Mouse (Mus musculus): ENCODE data around the gene Sdf2l1.

DNA sequence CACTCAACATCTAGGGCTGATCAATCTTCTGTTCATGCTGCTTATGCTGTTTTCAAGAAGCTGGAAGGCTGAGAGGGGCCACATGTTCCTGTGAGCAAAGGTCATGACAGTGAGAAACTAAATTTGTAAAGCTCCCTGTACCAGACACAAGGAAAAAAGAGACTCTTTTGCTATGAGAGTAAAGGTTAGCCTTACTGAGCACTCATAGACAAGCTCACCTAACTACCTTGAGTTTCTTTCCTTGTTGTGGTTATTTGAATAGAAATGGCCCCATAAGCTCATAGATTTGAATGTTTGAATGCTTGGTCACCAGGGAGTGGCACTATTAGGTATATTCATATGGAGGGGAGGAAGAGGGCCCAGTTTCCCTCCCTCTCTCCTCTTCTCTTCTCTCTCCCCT is 35.0 kb upstream of the Sdf2l1 start:
- TF ChIP-seq POLR2A (IDR thresholded peaks at IDR 0.05; ENCODE audit: borderline replicate concordance, control insufficient read depth, low read depth, low read length), result no peak
- no peak for TF ChIP-seq CTCF (IDR thresholded peaks at IDR 0.05; ENCODE audit: control insufficient read depth, insufficient read depth, low read length)

Data from bone marrow, adult 2 months (tissue).